Mouse (Mus musculus): ENCODE data around the gene Coa7.
A peak's percentile ranks its signal among the peaks of the same experiment; 100 is the strongest.

The Coa7 gene

GRCm38 (mm10) chr4:108344631-108345083, 16.7 kb downstream of the Coa7 start:
- no peak for DNase-seq (ENCODE audit: low read depth)

- no peak for DNase-seq (ENCODE audit: low read depth)
Measured at GRCm38 (mm10) chr4:108345826-108346225, 17.9 kb downstream of the Coa7 start.

- DNase-seq (ENCODE audit: low read depth) = no peak
Measured at GRCm38 (mm10) chr4:108347111-108347510, 19.2 kb downstream of the Coa7 start.

- DNase-seq (ENCODE audit: low read depth) = no peak
Measured at GRCm38 (mm10) chr4:108348256-108348875, 20.4 kb downstream of the Coa7 start.

GRCm38 (mm10) chr4:108349064-108349463, 21.1 kb downstream of the Coa7 start:
- no peak for DNase-seq (ENCODE audit: low read depth)

GRCm38 (mm10) chr4:108349836-108350547, 22.1 kb downstream of the Coa7 start:
- no peak for DNase-seq (ENCODE audit: low read depth)

GRCm38 (mm10) chr4:108350819-108351218, 22.9 kb downstream of the Coa7 start:
- no peak for DNase-seq (ENCODE audit: low read depth)

GRCm38 (mm10) chr4:108353591-108353990, 25.7 kb downstream of the Coa7 start:
- DNase-seq (ENCODE audit: low read depth) = peak; percentile 40

- DNase-seq (ENCODE audit: low read depth) = no peak
Measured at GRCm38 (mm10) chr4:108357458-108357857, 29.5 kb downstream of the Coa7 start.

GRCm38 (mm10) chr4:108358498-108358897, 30.6 kb downstream of the Coa7 start:
- no peak for DNase-seq (ENCODE audit: low read depth)

- no peak for DNase-seq (ENCODE audit: low read depth)
Measured at GRCm38 (mm10) chr4:108360136-108361055, 32.5 kb downstream of the Coa7 start.

- no peak for DNase-seq (ENCODE audit: low read depth)
Measured at GRCm38 (mm10) chr4:108362321-108363261, 34.7 kb downstream of the Coa7 start.

GRCm38 (mm10) chr4:108363355-108364110, 35.6 kb downstream of the Coa7 start:
- no peak for DNase-seq (ENCODE audit: low read depth)

- no peak for DNase-seq (ENCODE audit: low read depth)
Measured at GRCm38 (mm10) chr4:108364111-108364476, 36.2 kb downstream of the Coa7 start.

GRCm38 (mm10) chr4:108369254-108369653, 41.3 kb downstream of the Coa7 start:
- DNase-seq (ENCODE audit: low read depth) = no peak

- DNase-seq (ENCODE audit: low read depth) = no peak
Measured at GRCm38 (mm10) chr4:108370409-108370808, 42.5 kb downstream of the Coa7 start.

GRCm38 (mm10) chr4:108371421-108371820, 43.5 kb downstream of the Coa7 start:
- DNase-seq (ENCODE audit: low read depth) = no peak

GRCm38 (mm10) chr4:108372166-108372565, 44.2 kb downstream of the Coa7 start:
- no peak for DNase-seq (ENCODE audit: low read depth)

- no peak for DNase-seq (ENCODE audit: low read depth)
Measured at GRCm38 (mm10) chr4:108379476-108379875, 51.5 kb downstream of the Coa7 start.

- DNase-seq (ENCODE audit: low read depth) = no peak
Measured at GRCm38 (mm10) chr4:108380146-108380545, 52.2 kb downstream of the Coa7 start.
